Mouse (Mus musculus): ENCODE measurements around the gene Tm7sf3. TPM values are rescaled to one million over a fixed set of nuclear protein-coding genes. Genes with fewer than 3 reads are reported as not detected.

The Tm7sf3 gene
- polyA plus RNA-seq (2021), result 54.8 TPM

DNA sequence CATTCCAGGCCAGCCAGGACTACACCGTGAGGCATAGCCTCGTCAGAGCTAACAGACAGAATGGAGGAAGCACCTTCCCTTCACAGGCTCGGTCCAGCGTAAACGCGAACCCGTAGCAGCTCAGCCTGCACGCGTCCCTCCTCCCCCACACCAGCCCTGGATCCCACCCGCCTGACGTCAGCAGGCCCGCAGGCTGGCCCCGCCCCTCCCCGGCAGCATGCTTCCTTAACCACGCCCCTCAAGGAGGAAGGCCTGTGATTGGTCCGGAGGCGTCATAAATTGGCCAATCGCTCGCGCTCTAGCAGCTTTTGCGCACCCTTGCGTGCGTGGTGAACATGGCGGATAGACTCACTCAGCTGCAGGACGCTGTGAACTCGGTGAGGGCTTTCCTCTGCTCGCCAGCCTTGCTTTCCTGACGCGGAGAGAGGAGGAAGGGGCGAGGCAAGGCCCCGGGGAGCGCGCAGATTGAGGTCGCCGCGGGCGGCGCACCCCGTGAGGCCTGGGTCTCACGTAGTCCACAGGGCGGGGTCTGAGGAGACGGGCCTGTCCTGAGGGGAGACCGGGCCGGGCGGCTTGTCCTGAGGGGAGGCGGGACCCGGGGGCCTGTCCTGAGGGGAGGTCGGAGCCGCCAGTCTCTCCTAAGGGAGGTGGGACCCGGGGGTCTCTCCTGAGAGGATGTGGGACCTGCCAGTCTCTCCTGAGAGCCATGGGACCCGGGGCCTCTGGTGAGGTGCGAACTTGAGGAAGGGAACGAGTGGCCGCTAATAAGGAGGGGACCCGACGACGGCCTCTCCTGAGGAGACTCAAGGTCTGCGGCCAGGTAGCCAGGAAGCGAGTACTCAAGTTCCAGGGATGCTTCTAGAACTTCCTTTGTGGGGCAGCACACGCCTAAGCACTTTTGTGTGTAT lies at the start of gene Tm7sf3, which contains the start of gene Med21:
Gene Tm7sf3, minus strand, starts transcription at position 549 of the 908 bp plus-strand sequence.
Gene Med21, plus strand, starts transcription at position 272 of the 908 bp plus-strand sequence.
- ATAC-seq (peak; percentile 97), DNase-seq (ENCODE audit: low read depth, low spot score) (peak; percentile 87)
- no peak for TF ChIP-seq CTCF (IDR thresholded peaks at IDR 0.05)
- POLR2A ChIA-PET, result no interaction called here
- in situ Hi-C loops (cut with MboI; ENCODE audit: low pct_unique_long_range_greater_than_20kb), result no loop called here
- no peaks in the 10 kb centered on the region for H3K27me3 ChIP-seq
- CTCF ChIA-PET, result interaction anchor here (1.5 kb wide), 1 partner anchor 18 kb away, joined by 3 read pairs; no protein-coding TSS in a partner anchor

DNA sequence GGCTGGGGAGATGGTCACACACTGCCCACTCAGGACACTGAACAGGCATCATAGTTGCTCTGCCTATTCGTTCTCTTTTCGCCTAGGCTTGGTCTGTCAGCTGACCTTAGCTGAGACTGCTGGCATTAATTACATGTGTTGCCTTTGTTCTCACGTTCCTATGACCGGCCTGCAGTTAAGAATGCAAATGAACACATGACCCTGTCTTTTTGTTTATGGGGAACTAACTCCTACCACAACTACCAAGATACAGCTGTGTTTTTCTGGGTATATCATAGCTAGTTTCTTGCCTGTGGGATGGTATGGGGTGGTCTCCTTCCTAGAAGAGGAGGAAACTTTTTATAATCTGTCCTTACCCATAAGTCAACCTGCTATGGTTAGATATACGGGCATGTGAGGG lies 46.2 kb upstream of the Tm7sf3 start:
- no peak for DNase-seq (ENCODE audit: low read depth, low spot score)
- no peak for TF ChIP-seq CTCF (IDR thresholded peaks at IDR 0.05)
- ChIA-PET CTCF (interaction anchor here (1.1 kb wide), 1 partner anchor 11 kb away, joined by 3 read pairs; no protein-coding TSS in a partner anchor), POLR2A (no interaction called here)
- no peaks in the 10 kb centered on the region for H3K27me3 ChIP-seq
- in situ Hi-C loops (cut with MboI; ENCODE audit: low pct_unique_long_range_greater_than_20kb), result no loop called here
- ATAC-seq, result no peak

- ChIA-PET POLR2A (no interaction called here), CTCF (interaction anchor here (1.1 kb wide), 1 partner anchor 10 kb away, joined by 3 read pairs; no protein-coding TSS in a partner anchor)
- no peak for TF ChIP-seq CTCF (IDR thresholded peaks at IDR 0.05)
- DNase-seq (ENCODE audit: low read depth, low spot score) (no peak), ATAC-seq (no peak)
- in situ Hi-C loops (cut with MboI; ENCODE audit: low pct_unique_long_range_greater_than_20kb), result no loop called here
- no peaks in the 10 kb centered on the region for H3K27me3 ChIP-seq
These were observed 45.4 kb upstream of the Tm7sf3 start for GRCm38 (mm10) chr6:146688010-146688409.

- no peak for ATAC-seq
- CTCF ChIA-PET, result interaction anchor here (0.9 kb wide), 1 partner anchor 65 kb away, joined by 3 read pairs; no protein-coding TSS in a partner anchor
- in situ Hi-C loops (cut with MboI; ENCODE audit: low pct_unique_long_range_greater_than_20kb), result no loop called here
- DNase-seq (ENCODE audit: low read depth, low spot score), result no peak
- no peaks in the 10 kb centered on the region for H3K27me3 ChIP-seq
- POLR2A ChIA-PET, result no interaction called here
- TF ChIP-seq CTCF (IDR thresholded peaks at IDR 0.05), result no peak
These were observed 44.0 kb upstream of the Tm7sf3 start for GRCm38 (mm10) chr6:146686463-146687196.

DNA sequence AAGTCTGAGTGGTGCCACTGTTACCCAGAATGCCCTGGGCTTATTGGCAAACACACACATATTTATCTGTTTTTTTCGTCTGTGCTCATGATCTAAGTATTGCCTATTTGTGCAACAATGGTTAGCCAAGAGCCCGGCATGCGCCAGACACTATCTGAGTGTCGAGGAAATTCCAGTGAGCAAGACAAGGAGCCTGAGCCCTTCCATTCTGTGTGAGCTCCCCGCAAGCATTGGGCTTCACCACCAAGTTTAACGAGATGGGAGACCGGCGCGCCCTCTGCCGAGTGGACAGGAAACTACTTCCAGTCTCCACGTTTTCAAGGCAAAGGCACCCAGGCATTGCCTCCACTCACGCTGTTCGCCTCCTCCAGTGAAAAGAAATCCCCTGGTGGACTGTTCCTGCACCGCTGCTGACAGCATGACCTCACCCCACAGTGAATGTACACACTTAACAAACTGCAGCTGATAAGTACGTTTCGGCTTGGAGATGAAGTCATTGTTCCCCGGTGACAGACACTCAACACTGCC lies 43.2 kb upstream of the Tm7sf3 start:
- no peak for DNase-seq (ENCODE audit: low read depth, low spot score)
- ATAC-seq, result no peak
- H3K27me3 ChIP-seq, result no peaks in the 10 kb centered on the region
- in situ Hi-C loops (cut with MboI; ENCODE audit: low pct_unique_long_range_greater_than_20kb), result no loop called here
- CTCF ChIA-PET, result no interaction called here
- POLR2A ChIA-PET, result no interaction called here
- TF ChIP-seq CTCF (IDR thresholded peaks at IDR 0.05), result no peak

DNA sequence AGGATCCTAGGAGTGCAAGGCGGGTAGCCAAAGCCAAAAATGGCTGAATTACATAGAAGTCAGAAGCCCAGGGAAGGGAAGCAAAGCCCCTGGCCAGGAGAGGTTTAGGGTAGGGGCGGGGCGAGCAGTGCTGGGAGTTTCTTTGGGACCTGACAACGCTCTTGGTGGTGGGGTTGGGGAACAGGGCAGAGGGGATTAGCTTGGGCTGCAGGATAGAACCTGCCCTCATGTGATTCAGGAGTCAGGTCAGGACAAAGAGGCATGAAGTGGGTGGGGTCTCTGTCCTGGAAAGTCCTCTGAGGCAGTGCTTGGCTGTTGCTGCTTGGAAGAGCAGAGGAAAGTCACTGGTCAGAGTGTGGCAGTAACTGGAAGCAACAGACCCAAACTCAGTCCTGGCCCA lies 41.3 kb upstream of the Tm7sf3 start:
- in situ Hi-C loops (cut with MboI; ENCODE audit: low pct_unique_long_range_greater_than_20kb), result no loop called here
- ChIA-PET POLR2A (no interaction called here), CTCF (no interaction called here)
- H3K27me3 ChIP-seq, result no peaks in the 10 kb centered on the region
- ATAC-seq, result no peak
- TF ChIP-seq CTCF (IDR thresholded peaks at IDR 0.05), result no peak
- no peak for DNase-seq (ENCODE audit: low read depth, low spot score)

GRCm38 (mm10) chr6:146678136-146679070 lies 35.8 kb upstream of the Tm7sf3 start:
- POLR2A ChIA-PET, result no interaction called here
- no peak for TF ChIP-seq CTCF (IDR thresholded peaks at IDR 0.05)
- DNase-seq (ENCODE audit: low read depth, low spot score) (no peak), ATAC-seq (no peak)
- H3K27me3 ChIP-seq, result no peaks in the 10 kb centered on the region
- CTCF ChIA-PET, result interaction anchor here (0.8 kb wide), 1 partner anchor 10 kb away, joined by 3 read pairs; no protein-coding TSS in a partner anchor
- in situ Hi-C loops (cut with MboI; ENCODE audit: low pct_unique_long_range_greater_than_20kb), result no loop called here

DNA sequence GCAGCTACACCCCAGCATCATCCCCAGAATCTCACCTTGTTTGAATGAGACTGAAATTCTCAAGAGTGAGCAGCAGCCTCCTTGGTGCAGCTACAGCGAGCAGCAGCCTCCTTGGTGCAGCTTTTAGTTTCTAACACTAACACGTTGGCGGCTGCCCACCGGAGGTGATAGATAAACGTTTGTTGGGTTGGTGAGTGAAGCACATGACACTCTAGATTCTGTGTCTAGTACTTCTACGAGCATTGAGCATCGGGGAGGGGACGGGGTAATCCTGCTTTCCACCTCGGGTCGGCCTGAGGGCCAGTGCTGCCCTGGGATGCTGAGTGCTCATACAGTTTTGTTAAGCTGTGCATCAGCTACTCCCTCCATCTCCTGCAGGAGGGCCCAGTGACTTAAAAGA lies 34.3 kb upstream of the Tm7sf3 start:
- no peaks in the 10 kb centered on the region for H3K27me3 ChIP-seq
- no peak for TF ChIP-seq CTCF (IDR thresholded peaks at IDR 0.05)
- no peak for ATAC-seq
- no peak for DNase-seq (ENCODE audit: low read depth, low spot score)
- ChIA-PET CTCF (no interaction called here), POLR2A (no interaction called here)
- in situ Hi-C loops (cut with MboI; ENCODE audit: low pct_unique_long_range_greater_than_20kb), result no loop called here

GRCm38 (mm10) chr6:146674881-146675536 lies 32.4 kb upstream of the Tm7sf3 start:
- CTCF ChIA-PET, result interaction anchor here (1.2 kb wide), 1 partner anchor 46 kb away, joined by 3 read pairs; no protein-coding TSS in a partner anchor
- peak; percentile 46 for DNase-seq (ENCODE audit: low read depth, low spot score)
- H3K27me3 ChIP-seq, result no peaks in the 10 kb centered on the region
- POLR2A ChIA-PET, result interaction anchor here (0.5 kb wide), 1 partner anchor 28 kb away, joined by 3 read pairs; no protein-coding TSS in a partner anchor
- in situ Hi-C loops (cut with MboI; ENCODE audit: low pct_unique_long_range_greater_than_20kb), result no loop called here
- peak; percentile 88 for ATAC-seq
- no peak for TF ChIP-seq CTCF (IDR thresholded peaks at IDR 0.05)
